Mouse (Mus musculus) heart, embryonic 10.5 days (tissue): Measurements from ENCODE around the gene Epb41l1. TPM values are rescaled to one million over a fixed set of nuclear protein-coding genes. Genes with fewer than 3 reads are reported as not detected.

Experiments
- DNase-seq: peaks from one replicate; pipeline ENCODE4 v3.0.0-alpha.2; 2017; ENCODE audit warnings: low spot score
- H3K27ac ChIP-seq: fragments of 300-500 bp; sonication (generic); 2 replicates; pipeline ENCODE4 v1.5.1; 2016; ENCODE audit warnings: mild to moderate bottlenecking
- H3K27me3 ChIP-seq: fragments of 300-500 bp; sonication (generic); 2 replicates; pipeline ENCODE4 v1.6.1; 2016; ENCODE audit warnings: mild to moderate bottlenecking; ENCODE audit not compliant: poor library complexity, insufficient read depth, severe bottlenecking
- H3K36me3 ChIP-seq: fragments of 300-500 bp; sonication (generic); 2 replicates; pipeline ENCODE4 v1.6.1; 2016; ENCODE audit warnings: mild to moderate bottlenecking, moderate library complexity
- H3K4me1 ChIP-seq: fragments of 300-500 bp; sonication (generic); 2 replicates; pipeline ENCODE4 v1.6.1; 2016; ENCODE audit warnings: mild to moderate bottlenecking
- H3K4me3 ChIP-seq: fragments of 300-500 bp; sonication (generic); 2 replicates; pipeline ENCODE4 v1.5.1; 2016; ENCODE audit warnings: mild to moderate bottlenecking, moderate library complexity
- H3K9me3 ChIP-seq: fragments of 300-500 bp; sonication (generic); 2 replicates; pipeline ENCODE4 v1.6.1; 2016; ENCODE audit warnings: mild to moderate bottlenecking, moderate library complexity
- WGBS: fragments of 180-500 bp; shearing (Covaris S2); methylation state at CpG from one replicate; pipeline ENCODE4 v1.1.7; 2016; 5-methylcytosine and 5-hydroxymethylcytosine counted together
- polyA plus RNA-seq: library from polyadenylated mRNA; unstranded; fragments of >200 nt; fragmentation: Nextera tagmentation; extraction: Ambion mirVana; gene quantifications from 2 replicates; pipeline ENCODE4 v1.2.1, GENCODE M21; 2016

The Epb41l1 gene
- polyA plus RNA-seq, 1 experiment from 2014 or later, result 1.5 TPM

DNA sequence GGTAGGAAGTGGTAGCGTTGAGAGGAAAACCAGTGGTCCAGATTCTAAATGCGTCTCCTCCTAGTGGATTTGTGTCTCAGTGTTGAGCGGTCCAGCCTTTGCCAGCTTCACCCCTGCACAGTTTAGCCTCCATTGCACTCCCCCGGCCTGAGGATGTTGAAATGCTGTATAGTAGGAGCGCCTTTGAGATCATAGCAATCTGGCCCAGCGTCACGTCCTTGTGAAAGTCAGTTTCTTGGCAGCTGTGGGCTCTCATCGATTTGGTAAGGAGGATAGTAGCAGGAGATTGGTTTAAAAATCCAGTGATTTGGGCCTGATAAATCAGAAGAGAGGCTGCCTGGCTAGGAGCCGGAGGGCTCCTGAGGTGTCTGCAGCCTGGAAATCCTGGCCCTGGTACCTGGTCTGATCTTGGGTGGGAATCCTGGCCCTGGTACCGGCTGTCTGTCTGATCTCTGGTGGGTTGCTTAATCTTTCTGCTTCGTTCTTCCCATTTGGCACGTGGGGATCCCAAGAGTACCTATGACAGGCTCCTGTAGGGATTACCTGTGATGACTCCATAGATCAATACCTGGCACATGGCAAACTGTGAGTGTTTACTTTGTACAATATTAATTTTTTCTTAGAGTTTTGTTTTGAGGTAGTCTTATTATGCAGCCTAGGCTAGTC lies 65.5 kb downstream of the Epb41l1 start:
- no peak for DNase-seq
- Histone ChIP-seq H3K36me3 (peaks cover 12% of the 10 kb centered on the region; the same call in 1 of the 2 replicates), H3K4me1 (peaks cover 24% of the 10 kb centered on the region), H3K27ac (no peak overlapping the region), H3K9me3 (peaks cover 9% of the 10 kb centered on the region), H3K27me3 (peaks cover 30% of the 10 kb centered on the region), H3K4me3 (no peak overlapping the region)
- WGBS, result 88% methylated on average over 12 of the region's 12 CpGs

GRCm38 (mm10) chr2:156487589-156488160 lies 67.0 kb downstream of the Epb41l1 start:
- peaks cover 9% of the 10 kb centered on the region for H3K9me3 ChIP-seq

DNA sequence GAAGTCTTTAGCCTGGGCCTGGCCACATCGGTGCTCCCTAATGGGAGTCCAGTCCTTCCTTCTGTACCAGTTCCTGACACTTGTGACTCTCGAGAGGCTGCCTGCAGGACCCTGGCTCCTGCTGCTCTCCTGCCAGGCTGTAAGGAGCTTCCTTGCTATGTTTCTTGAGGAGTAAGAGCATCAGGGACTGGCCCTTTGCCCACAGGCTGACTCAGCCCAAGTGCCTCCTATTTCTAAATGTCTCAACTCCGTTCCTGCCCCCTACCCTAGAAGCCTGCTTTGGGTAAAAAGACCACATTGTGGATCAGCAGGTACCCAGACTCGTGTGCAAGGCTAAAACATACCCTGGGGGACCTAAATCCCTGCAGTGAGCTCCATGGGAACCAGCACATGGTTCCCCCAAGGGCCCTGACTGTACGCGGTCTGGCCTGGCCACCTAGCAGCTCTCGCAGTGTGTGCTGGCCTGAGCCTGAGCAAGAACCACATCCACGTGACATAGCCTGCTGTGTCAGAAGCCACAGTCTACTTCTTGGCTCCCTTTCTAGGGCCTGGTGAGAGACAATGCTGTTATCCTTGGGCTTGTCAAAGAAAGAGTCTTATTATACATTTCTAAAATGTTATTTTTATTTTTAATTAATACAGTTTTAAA lies 67.6 kb downstream of the Epb41l1 start:
- peaks cover 12% of the 10 kb centered on the region; the same call in 1 of the 2 replicates for H3K36me3 ChIP-seq
- H3K27me3 ChIP-seq, result peaks cover 25% of the 10 kb centered on the region
- peak overlapping the region; percentile 23; the same call in 1 of the 2 replicates for H3K27ac ChIP-seq
- WGBS, result 78% methylated on average over 8 of the region's 8 CpGs
- no peak overlapping the region for H3K4me3 ChIP-seq
- peaks cover 9% of the 10 kb centered on the region for H3K9me3 ChIP-seq
- no peak for DNase-seq
- H3K4me1 ChIP-seq, result peaks cover 34% of the 10 kb centered on the region

More at GRCm38 (mm10) chr2:156487589-156488160, 67.0 kb downstream of the Epb41l1 start:
- no peak overlapping the region for H3K4me3 ChIP-seq
- peak overlapping the region; percentile 23; the same call in 1 of the 2 replicates for H3K27ac ChIP-seq
- peaks cover 32% of the 10 kb centered on the region for H3K4me1 ChIP-seq
- peaks cover 30% of the 10 kb centered on the region for H3K27me3 ChIP-seq
- DNase-seq, result no peak
- WGBS, result 81% methylated on average over 10 of the region's 10 CpGs
- H3K36me3 ChIP-seq, result peaks cover 12% of the 10 kb centered on the region; the same call in 1 of the 2 replicates

- no peaks in the 10 kb centered on the region for H3K9me3 ChIP-seq
- H3K36me3 ChIP-seq, result peaks cover 7% of the 10 kb centered on the region
- no peak for DNase-seq
- H3K27me3 ChIP-seq, result peaks cover 6% of the 10 kb centered on the region; the same call in 1 of the 2 replicates
- H3K4me1 ChIP-seq, result peaks cover 41% of the 10 kb centered on the region
- peak overlapping the region; percentile 69 for H3K27ac ChIP-seq
- H3K4me3 ChIP-seq, result no peak overlapping the region
- WGBS, result 47% methylated on average over 11 of the region's 11 CpGs
These were observed 69.5 kb downstream of the Epb41l1 start for GRCm38 (mm10) chr2:156490176-156490575.

DNA sequence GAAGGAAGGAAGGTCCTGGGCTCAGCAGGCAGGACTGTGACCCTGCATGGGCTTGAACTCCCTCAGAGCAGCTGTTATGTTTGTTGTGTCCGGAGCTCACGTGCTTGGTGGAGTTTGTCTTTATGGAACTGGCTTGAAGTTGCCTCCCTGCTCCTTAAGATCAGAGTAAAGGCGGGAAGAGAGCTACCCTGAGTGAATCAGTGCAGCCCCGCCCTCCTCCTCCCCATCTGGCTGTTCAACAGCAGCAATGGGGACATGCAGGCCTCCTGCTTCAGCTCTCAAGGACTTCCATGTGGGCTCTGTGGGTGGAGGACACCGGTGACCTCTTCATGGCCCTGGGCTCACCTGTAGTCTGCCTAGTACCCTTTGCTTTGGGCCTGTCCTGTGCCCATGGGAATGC lies 71.1 kb downstream of the Epb41l1 start:
- Histone ChIP-seq H3K27ac (no peak overlapping the region), H3K4me3 (no peak overlapping the region), H3K9me3 (no peaks in the 10 kb centered on the region), H3K27me3 (no peaks in the 10 kb centered on the region), H3K36me3 (peaks cover 11% of the 10 kb centered on the region), H3K4me1 (peaks cover 43% of the 10 kb centered on the region)
- WGBS, result 80% methylated on average over 5 of the region's 5 CpGs
- DNase-seq, result no peak

DNA sequence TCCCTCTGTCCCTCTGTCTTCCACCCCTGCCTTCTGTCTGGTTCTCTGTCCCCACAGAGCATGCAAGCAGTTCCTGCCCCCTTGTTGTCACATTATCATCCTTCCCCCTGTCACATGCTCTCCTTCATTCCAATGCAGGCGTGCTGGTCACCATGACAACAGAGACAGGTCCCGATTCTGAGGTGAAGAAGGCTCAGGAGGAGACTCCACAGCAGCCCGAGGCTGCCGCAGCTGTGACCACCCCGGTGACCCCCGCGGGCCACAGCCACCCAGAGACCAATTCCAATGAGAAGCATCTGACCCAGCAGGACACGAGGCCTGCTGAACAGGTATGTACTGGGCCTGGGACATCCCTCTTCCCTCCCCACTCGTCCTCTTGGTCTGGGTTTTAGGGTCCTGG lies 73.1 kb downstream of the Epb41l1 start:
- Histone ChIP-seq H3K36me3 (peaks cover 11% of the 10 kb centered on the region), H3K4me3 (no peak overlapping the region), H3K27me3 (no peaks in the 10 kb centered on the region), H3K9me3 (no peaks in the 10 kb centered on the region), H3K4me1 (peaks cover 42% of the 10 kb centered on the region), H3K27ac (peak overlapping the region; percentile 59)
- DNase-seq, result no peak
- 54% methylated on average over 9 of the region's 9 CpGs for WGBS

DNA sequence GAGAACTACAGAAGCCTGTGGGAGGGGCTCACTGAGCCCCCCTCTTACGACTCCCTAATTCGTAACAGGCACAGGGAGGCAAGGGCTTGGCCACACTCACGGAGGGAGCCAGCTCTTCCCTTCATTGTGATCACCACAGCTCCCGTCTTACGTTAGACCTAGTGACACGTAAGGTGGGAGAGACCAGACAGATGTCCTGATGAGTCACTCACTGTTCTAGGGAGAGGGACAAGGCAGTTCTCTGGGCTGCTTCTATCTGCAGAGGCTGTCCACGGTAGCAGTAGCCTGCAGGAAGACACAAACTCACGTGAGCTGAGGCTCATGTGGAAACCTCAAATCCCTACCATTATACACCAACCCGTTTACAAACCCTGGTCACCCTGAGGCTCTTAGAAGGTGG lies 73.8 kb downstream of the Epb41l1 start:
- WGBS, result 72% methylated on average over 9 of the region's 9 CpGs
- no peaks in the 10 kb centered on the region for H3K27me3 ChIP-seq
- H3K4me1 ChIP-seq, result peaks cover 42% of the 10 kb centered on the region
- H3K36me3 ChIP-seq, result peaks cover 13% of the 10 kb centered on the region
- H3K27ac ChIP-seq, result peak overlapping the region; percentile 59
- no peak for DNase-seq
- no peak overlapping the region for H3K4me3 ChIP-seq
- no peaks in the 10 kb centered on the region for H3K9me3 ChIP-seq

GRCm38 (mm10) chr2:156494875-156495274 lies 74.2 kb downstream of the Epb41l1 start:
- H3K27ac ChIP-seq, result peak overlapping the region; percentile 59; the same call in 1 of the 2 replicates
- peaks cover 16% of the 10 kb centered on the region for H3K36me3 ChIP-seq
- no peaks in the 10 kb centered on the region for H3K9me3 ChIP-seq
- no peak overlapping the region for H3K4me3 ChIP-seq
- peaks cover 41% of the 10 kb centered on the region for H3K4me1 ChIP-seq
- no peaks in the 10 kb centered on the region for H3K27me3 ChIP-seq
- DNase-seq, result peak; percentile 93
- WGBS, result 83% methylated on average over 12 of the region's 12 CpGs

GRCm38 (mm10) chr2:156496816-156497566 lies 76.3 kb downstream of the Epb41l1 start:
- Histone ChIP-seq H3K4me3 (no peak overlapping the region), H3K36me3 (peaks cover 16% of the 10 kb centered on the region), H3K4me1 (peaks cover 19% of the 10 kb centered on the region), H3K9me3 (no peaks in the 10 kb centered on the region), H3K27me3 (no peaks in the 10 kb centered on the region), H3K27ac (peak overlapping the region; percentile 52; the same call in 1 of the 2 replicates)
- 63% methylated on average over 5 of the region's 5 CpGs for WGBS
- no peak for DNase-seq

DNA sequence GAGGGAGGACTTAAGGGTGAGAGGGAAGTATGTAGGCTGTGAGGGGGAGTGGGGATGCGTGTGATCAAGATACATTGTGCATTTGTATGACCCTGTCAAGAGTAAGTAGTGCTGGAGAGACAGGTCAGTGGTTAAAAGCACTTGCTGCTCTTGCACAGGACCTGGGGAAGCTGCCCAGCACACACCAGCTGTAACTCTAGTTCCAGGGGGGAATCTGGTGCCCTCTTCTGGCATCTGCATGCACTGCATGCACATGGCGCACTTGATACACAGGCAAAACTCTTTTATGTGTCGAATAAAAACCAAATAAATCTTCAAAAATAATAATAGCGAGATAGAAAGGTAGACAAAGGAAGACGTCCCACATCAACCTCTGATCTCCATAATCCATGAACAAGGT lies 77.2 kb downstream of the Epb41l1 start:
- Histone ChIP-seq H3K27me3 (no peaks in the 10 kb centered on the region), H3K9me3 (no peaks in the 10 kb centered on the region), H3K36me3 (peaks cover 16% of the 10 kb centered on the region), H3K27ac (no peak overlapping the region), H3K4me1 (peaks cover 19% of the 10 kb centered on the region), H3K4me3 (no peak overlapping the region)
- DNase-seq, result no peak
- WGBS, result 49% methylated on average over 5 of the region's 5 CpGs

DNA sequence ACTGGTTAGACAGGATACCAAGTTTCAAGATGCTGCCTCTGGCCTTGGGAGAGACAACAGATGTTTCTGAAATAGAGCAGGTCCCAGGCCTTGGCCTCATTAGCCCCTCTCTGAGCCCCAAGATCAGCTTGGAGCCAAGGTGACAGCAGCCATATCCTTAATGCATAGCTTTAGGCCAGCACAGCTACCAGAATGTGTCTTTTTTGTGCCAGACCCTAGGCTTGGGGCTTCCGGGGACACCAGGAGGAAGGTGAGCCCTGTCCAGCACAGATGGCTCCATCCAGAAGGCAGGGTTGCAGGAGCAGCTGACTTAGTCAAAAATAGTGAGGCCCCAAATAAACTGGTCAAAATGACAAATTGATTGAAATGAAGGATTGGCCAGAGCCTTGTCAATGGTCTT lies 80.3 kb downstream of the Epb41l1 start:
- H3K27ac ChIP-seq, result no peak overlapping the region
- H3K9me3 ChIP-seq, result no peaks in the 10 kb centered on the region
- no peaks in the 10 kb centered on the region for H3K27me3 ChIP-seq
- H3K4me1 ChIP-seq, result peaks cover 10% of the 10 kb centered on the region; the same call in 1 of the 2 replicates
- H3K4me3 ChIP-seq, result no peak overlapping the region
- peaks cover 14% of the 10 kb centered on the region; the same call in 1 of the 2 replicates for H3K36me3 ChIP-seq
- 79% methylated on average over 1 of the region's 1 CpGs for WGBS
- no peak for DNase-seq

GRCm38 (mm10) chr2:156505533-156505932 lies 84.8 kb downstream of the Epb41l1 start:
- H3K4me3 ChIP-seq, result no peak overlapping the region
- H3K4me1 ChIP-seq, result no peaks in the 10 kb centered on the region
- no peak for DNase-seq
- no peaks in the 10 kb centered on the region for H3K9me3 ChIP-seq
- H3K27ac ChIP-seq, result no peak overlapping the region
- peaks cover 24% of the 10 kb centered on the region; the same call in 1 of the 2 replicates for H3K36me3 ChIP-seq
- H3K27me3 ChIP-seq, result no peaks in the 10 kb centered on the region
- 85% methylated on average over 13 of the region's 13 CpGs for WGBS
